Mouse (Mus musculus): ENCODE results near the gene Rere.

DNA sequence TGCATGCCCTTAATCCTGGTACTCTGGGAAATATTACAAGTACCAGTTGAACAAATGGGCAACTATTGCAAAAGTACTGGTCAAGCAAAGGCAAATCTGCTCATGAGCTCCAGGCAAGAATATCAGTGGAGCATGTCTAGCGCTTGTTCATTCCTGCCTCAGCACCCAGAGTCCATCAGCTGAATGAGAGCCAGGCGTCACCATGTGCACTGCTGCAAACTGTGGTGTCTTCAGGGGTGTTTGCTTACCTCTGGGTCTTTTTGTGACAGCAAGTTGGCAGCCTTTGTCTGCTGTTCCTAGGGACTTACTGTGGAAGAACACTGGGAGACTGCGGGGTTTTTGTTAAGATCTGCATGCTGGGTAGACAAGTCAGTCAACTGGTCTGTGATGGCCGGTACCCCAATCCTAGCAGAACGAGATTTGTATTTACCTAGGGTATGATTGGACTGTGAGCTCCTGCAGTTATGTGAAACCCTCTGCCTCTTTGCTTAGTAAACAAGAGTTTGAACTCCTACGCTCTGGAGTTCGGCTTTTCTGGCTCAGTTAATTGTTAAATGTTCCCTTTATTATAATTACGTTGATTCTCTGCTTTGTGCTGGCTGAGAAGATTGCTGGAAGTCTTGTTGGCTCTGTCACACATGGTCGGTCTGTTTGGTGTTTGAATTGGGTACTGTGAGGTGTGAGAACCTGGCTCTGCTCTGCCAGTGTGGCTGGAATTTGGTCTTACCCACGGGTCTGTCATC, 134.0 kb downstream of the Rere start:
- TF ChIP-seq POLR2A (IDR thresholded peaks at IDR 0.05; ENCODE audit: borderline replicate concordance, extremely low read depth, low read depth, low read length) (no peak), CTCF (IDR thresholded peaks at IDR 0.05; ENCODE audit: insufficient read depth, low read length) (no peak)
